Mouse (Mus musculus) cerebral cortex, adult 2 months (tissue): ENCODE data around the gene Spx.

Source experiments
- WGBS: fragments of 180-500 bp; shearing (Covaris S2); methylation state at CpG from one replicate; pipeline ENCODE4 v1.1.7; 2018; 5-methylcytosine and 5-hydroxymethylcytosine counted together

The Spx gene

GRCm38 (mm10) chr6:142451381-142451780, 38.1 kb downstream of the Spx start:
- WGBS = 80% methylated on average over 12 of the region's 12 CpGs

GRCm38 (mm10) chr6:142453311-142453710, 40.1 kb downstream of the Spx start:
- WGBS = 79% methylated on average over 2 of the region's 2 CpGs

DNA sequence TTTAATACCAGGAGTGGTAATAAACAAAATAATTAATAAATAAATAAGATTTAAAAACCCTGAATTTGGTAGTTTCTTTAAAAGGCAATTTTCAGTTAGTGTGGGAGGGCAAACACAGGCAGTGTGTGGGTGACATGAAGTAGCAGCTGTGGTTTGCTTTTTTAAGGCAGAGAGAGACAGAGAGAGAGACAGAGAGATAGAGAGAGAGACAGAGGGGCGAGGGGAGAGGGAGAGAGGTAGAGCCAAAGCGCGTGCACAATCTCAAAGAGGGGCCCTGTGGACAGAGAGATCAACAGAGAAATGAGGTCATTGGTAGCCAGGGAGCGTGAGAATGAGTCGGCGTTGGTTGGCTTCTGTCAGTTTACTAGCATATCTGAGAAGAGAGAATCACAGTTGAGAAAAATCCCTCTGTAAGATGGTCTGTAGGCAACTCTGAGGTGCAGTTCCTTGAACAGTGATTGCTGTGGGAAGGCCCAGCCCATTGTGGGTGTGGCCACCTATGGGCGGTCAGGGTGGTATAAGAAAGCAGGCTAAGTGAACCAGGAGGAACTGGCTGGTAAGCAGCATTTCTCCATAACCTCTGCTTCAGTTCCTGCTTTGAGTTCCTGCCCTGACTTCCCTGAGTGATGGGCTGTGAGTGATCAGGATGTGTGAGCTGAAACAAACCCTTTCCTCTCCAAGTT, 42.2 kb downstream of the Spx start:
- WGBS = 41% methylated on average over 7 of the region's 7 CpGs

DNA sequence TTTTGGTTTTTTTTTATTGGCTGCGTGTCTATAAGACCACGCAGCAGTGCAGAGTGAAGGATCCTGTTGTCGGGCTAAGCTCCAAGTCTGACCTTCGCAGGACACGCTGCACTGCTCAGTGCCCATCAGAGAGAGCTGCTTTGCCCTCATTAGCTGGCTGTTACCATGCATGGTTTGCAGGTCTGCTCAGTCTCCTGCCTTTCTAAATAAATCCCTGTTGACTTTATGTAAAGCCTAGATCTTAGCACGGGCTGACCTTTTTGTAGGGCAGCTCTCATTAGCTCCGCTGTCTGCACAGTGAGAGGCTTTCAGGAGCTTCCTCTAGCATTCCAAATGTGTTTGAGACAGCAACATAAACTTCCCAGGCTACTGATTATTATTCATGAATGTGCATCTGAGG, 44.8 kb downstream of the Spx start:
- 58% methylated on average over 7 of the region's 7 CpGs for WGBS

DNA sequence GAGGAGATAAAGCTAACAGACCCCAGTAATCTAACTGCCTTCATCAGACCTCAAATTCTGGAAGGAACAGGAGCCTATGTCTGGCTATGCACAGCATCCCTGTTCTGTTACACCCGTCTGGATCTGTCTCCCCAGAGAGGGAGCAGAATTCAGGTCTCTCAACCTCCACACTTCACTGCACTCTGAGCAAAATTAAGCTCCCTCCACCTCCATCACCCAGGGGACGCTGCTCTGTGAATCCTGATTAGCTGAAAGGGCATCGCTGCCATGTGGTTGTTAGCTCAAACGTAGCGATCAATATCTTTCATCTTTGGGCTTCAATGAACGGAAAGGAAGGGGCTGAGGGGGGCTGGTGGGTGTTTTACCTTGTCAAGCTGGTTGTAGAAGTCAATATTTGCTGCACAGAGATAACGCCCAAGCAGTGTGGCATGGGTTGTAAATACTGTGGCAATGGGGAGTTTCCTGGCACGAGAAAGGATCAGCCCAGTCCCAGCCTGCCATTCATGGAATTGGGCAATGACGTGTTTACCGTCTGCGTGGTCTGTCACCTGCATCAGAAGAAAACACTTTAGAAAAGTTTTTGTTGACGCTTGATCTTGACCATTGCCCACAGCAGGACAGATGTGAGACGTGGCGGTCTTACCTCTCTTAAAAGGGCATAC, 45.9 kb downstream of the Spx start:
- 77% methylated on average over 14 of the region's 14 CpGs for WGBS

- WGBS = 83% methylated on average over 6 of the region's 6 CpGs
These were observed 49.0 kb downstream of the Spx start for GRCm38 (mm10) chr6:142462194-142462593.
